Mouse (Mus musculus): Measurements from ENCODE around the gene Emd.
A peak's percentile ranks its signal among the peaks of the same experiment; 100 is the strongest.

Gene Emd

GRCm38 (mm10) chrX:74277916-74278315 is 23.4 kb downstream of the Emd start:
- DNase-seq, result no peak

- DNase-seq, result no peak
Measured at GRCm38 (mm10) chrX:74281041-74281731, 26.7 kb downstream of the Emd start.

- peak; percentile 23 for DNase-seq
Measured at GRCm38 (mm10) chrX:74281732-74282394, 27.4 kb downstream of the Emd start, which contains the start of the genes Taz and Dnase1l1. TSS of gene Taz (plus strand) at chrX:74281912. TSS of gene Dnase1l1 (minus strand) at chrX:74282337.

- peak; percentile 79 for DNase-seq
Measured at GRCm38 (mm10) chrX:74282395-74283091, 28.1 kb downstream of the Emd start.

GRCm38 (mm10) chrX:74283092-74283437 is 28.6 kb downstream of the Emd start:
- no peak for DNase-seq

GRCm38 (mm10) chrX:74293431-74293830 is 38.9 kb downstream of the Emd start:
- no peak for DNase-seq

- peak; percentile 86 for DNase-seq
Measured at GRCm38 (mm10) chrX:74296538-74297448, 42.3 kb downstream of the Emd start, which contains the start of gene Atp6ap1. TSS of gene Atp6ap1 (plus strand) at chrX:74297097.

- no peak for DNase-seq
Measured at GRCm38 (mm10) chrX:74298348-74298747, 43.9 kb downstream of the Emd start.

GRCm38 (mm10) chrX:74299721-74300120 is 45.2 kb downstream of the Emd start:
- DNase-seq, result no peak

GRCm38 (mm10) chrX:74304867-74305700 is 50.6 kb downstream of the Emd start, which contains the start of gene Gdi1:
TSS of gene Gdi1 (plus strand) at chrX:74304998.
- peak; percentile 72 for DNase-seq

All from right cerebral cortex, postnatal 4 days (tissue).